Mouse (Mus musculus): ENCODE data around the gene Nfe2l1. TPM values are rescaled to one million over a fixed set of nuclear protein-coding genes. Genes with fewer than 3 reads are reported as not detected.
"Not testable (repeated sequence)": the region's sequence is repeated elsewhere in the genome, so short reads cannot be mapped to it uniquely, and the experiment has no call there.

Gene Nfe2l1
- polyA plus RNA-seq, 1 experiment from 2014 or later: 85.8 TPM

- no peaks in the 10 kb centered on the region for H3K27me3 ChIP-seq (replicated peaks)
- H3K36me3 ChIP-seq: peaks cover 47% of the 10 kb centered on the region
- no peak overlapping the region for H3K9ac ChIP-seq
- no peaks in the 10 kb centered on the region for H3K9me3 ChIP-seq (replicated peaks)
- no peak overlapping the region for H3K4me2 ChIP-seq
- no peak overlapping the region for H3K27ac ChIP-seq (ENCODE audit: poor library complexity, severe bottlenecking)
- H3K4me3 ChIP-seq: no peak overlapping the region
- peaks cover 9% of the 10 kb centered on the region; the same call in 1 of the 2 replicates for H3K4me1 ChIP-seq (replicated peaks)
- WGBS: 82% methylated on average over 1 of the region's 1 CpGs
- no peak for ATAC-seq (ENCODE audit: insufficient number of reproducible peaks, low FRiP score)
Observed at GRCm38 (mm10) chr11:96796586-96796985, 33.2 kb downstream of the Nfe2l1 start.

- H3K4me2 ChIP-seq: no peak overlapping the region
- H3K36me3 ChIP-seq: peaks cover 44% of the 10 kb centered on the region
- H3K9me3 ChIP-seq (replicated peaks): no peaks in the 10 kb centered on the region
- WGBS: 92% methylated on average over 2 of the region's 2 CpGs
- no peak overlapping the region for H3K4me3 ChIP-seq
- peaks cover 10% of the 10 kb centered on the region for H3K4me1 ChIP-seq (replicated peaks)
- no peaks in the 10 kb centered on the region for H3K27me3 ChIP-seq (replicated peaks)
- no peak overlapping the region for H3K9ac ChIP-seq
- no peak overlapping the region for H3K27ac ChIP-seq (ENCODE audit: poor library complexity, severe bottlenecking)
- no peak for ATAC-seq (ENCODE audit: insufficient number of reproducible peaks, low FRiP score)
Observed at GRCm38 (mm10) chr11:96796081-96796480, 33.7 kb downstream of the Nfe2l1 start.

GRCm38 (mm10) chr11:96795491-96795890 lies 34.3 kb downstream of the Nfe2l1 start:
- no peak for ATAC-seq (ENCODE audit: insufficient number of reproducible peaks, low FRiP score)
- H3K27ac ChIP-seq (ENCODE audit: poor library complexity, severe bottlenecking): no peak overlapping the region
- no peak overlapping the region for H3K4me2 ChIP-seq
- H3K4me3 ChIP-seq: no peak overlapping the region
- 96% methylated on average over 13 of the region's 13 CpGs for WGBS
- peaks cover 16% of the 10 kb centered on the region for H3K4me1 ChIP-seq (replicated peaks)
- H3K9me3 ChIP-seq (replicated peaks): no peaks in the 10 kb centered on the region
- H3K9ac ChIP-seq: no peak overlapping the region
- H3K27me3 ChIP-seq (replicated peaks): no peaks in the 10 kb centered on the region
- peaks cover 38% of the 10 kb centered on the region for H3K36me3 ChIP-seq

GRCm38 (mm10) chr11:96790681-96791080 lies 39.1 kb downstream of the Nfe2l1 start:
- Histone ChIP-seq H3K27ac (ENCODE audit: poor library complexity, severe bottlenecking) (no peak overlapping the region), H3K4me1 (replicated peaks) (peaks cover 22% of the 10 kb centered on the region), H3K4me2 (peak overlapping the region; percentile 89), H3K4me3 (no peak overlapping the region), H3K27me3 (replicated peaks) (no peaks in the 10 kb centered on the region), H3K36me3 (peaks cover 7% of the 10 kb centered on the region), H3K9ac (0 out of 2 replicates have a peak overlapping the region, but pooled peaks have one; percentile 47), H3K9me3 (replicated peaks) (no peaks in the 10 kb centered on the region)
- no peak for ATAC-seq (ENCODE audit: insufficient number of reproducible peaks, low FRiP score)
- WGBS: 13% methylated on average over 1 of the region's 1 CpGs

- H3K36me3 ChIP-seq: 0 out of 2 replicates have a peak, but pooled peaks cover 2% of the 10 kb centered on the region
- H3K9ac ChIP-seq: peak overlapping the region; percentile 92
- peak overlapping the region; percentile 92; the same call in 1 of the 2 replicates for H3K27ac ChIP-seq (ENCODE audit: poor library complexity, severe bottlenecking)
- H3K27me3 ChIP-seq (replicated peaks): no peaks in the 10 kb centered on the region
- no peak for ATAC-seq (ENCODE audit: insufficient number of reproducible peaks, low FRiP score)
- no peaks in the 10 kb centered on the region for H3K9me3 ChIP-seq (replicated peaks)
- peaks cover 22% of the 10 kb centered on the region for H3K4me1 ChIP-seq (replicated peaks)
- H3K4me2 ChIP-seq: peak overlapping the region; percentile 89
- H3K4me3 ChIP-seq: peak overlapping the region; percentile 85
- WGBS: 12% methylated on average over 5 of the region's 5 CpGs
Observed at GRCm38 (mm10) chr11:96789990-96790389, 39.8 kb downstream of the Nfe2l1 start.

GRCm38 (mm10) chr11:96788871-96789795 lies 40.6 kb downstream of the Nfe2l1 start, which contains the start of gene Cbx1:
Gene Cbx1, plus strand, starts transcription at chr11:96789127.
- peak; percentile 95 for ATAC-seq (ENCODE audit: insufficient number of reproducible peaks, low FRiP score)
- under 1% methylated on average over 93 of the region's 93 CpGs for WGBS
- peak within 1 kb of the TSS; percentile 92 for H3K27ac ChIP-seq (ENCODE audit: poor library complexity, severe bottlenecking)
- peak within 1 kb of the TSS; percentile 89 for H3K4me2 ChIP-seq
- H3K4me3 ChIP-seq: peak within 1 kb of the TSS; percentile 85
- peaks cover 22% of the 10 kb centered on the region for H3K4me1 ChIP-seq (replicated peaks)
- H3K9me3 ChIP-seq (replicated peaks): no peaks in the 10 kb centered on the region
- H3K9ac ChIP-seq: peak within 1 kb of the TSS; percentile 92
- H3K27me3 ChIP-seq (replicated peaks): no peaks in the 10 kb centered on the region
- H3K36me3 ChIP-seq: no peaks in the 10 kb centered on the region

- no peaks in the 10 kb centered on the region for H3K27me3 ChIP-seq (replicated peaks)
- H3K4me2 ChIP-seq: no peak overlapping the region
- ATAC-seq (ENCODE audit: insufficient number of reproducible peaks, low FRiP score): no peak
- H3K9ac ChIP-seq: no peak overlapping the region
- H3K9me3 ChIP-seq (replicated peaks): no peaks in the 10 kb centered on the region
- H3K4me1 ChIP-seq (replicated peaks): peaks cover 13% of the 10 kb centered on the region
- no peaks in the 10 kb centered on the region for H3K36me3 ChIP-seq
- H3K4me3 ChIP-seq: no peak overlapping the region
- WGBS: 40% methylated on average over 9 of the region's 9 CpGs
- H3K27ac ChIP-seq (ENCODE audit: poor library complexity, severe bottlenecking): no peak overlapping the region
Observed at GRCm38 (mm10) chr11:96786731-96787450, 42.9 kb downstream of the Nfe2l1 start.

- not testable (repeated sequence) for H3K27me3 ChIP-seq (replicated peaks); H3K9ac ChIP-seq; H3K4me3 ChIP-seq; H3K27ac ChIP-seq (ENCODE audit: poor library complexity, severe bottlenecking); H3K4me1 ChIP-seq (replicated peaks); H3K4me2 ChIP-seq; H3K9me3 ChIP-seq (replicated peaks); ATAC-seq (ENCODE audit: insufficient number of reproducible peaks, low FRiP score); H3K36me3 ChIP-seq
- WGBS: 18% methylated on average over 7 of the region's 7 CpGs
Observed at GRCm38 (mm10) chr11:96784847-96785246, 44.9 kb downstream of the Nfe2l1 start.

- ATAC-seq (ENCODE audit: insufficient number of reproducible peaks, low FRiP score): no peak
- H3K36me3 ChIP-seq: no peaks in the 10 kb centered on the region
- H3K27me3 ChIP-seq (replicated peaks): no peaks in the 10 kb centered on the region
- H3K27ac ChIP-seq (ENCODE audit: poor library complexity, severe bottlenecking): no peak overlapping the region
- H3K9ac ChIP-seq: no peak overlapping the region
- 63% methylated on average over 2 of the region's 2 CpGs for WGBS
- H3K4me1 ChIP-seq (replicated peaks): peaks cover 7% of the 10 kb centered on the region
- no peak overlapping the region for H3K4me3 ChIP-seq
- H3K4me2 ChIP-seq: no peak overlapping the region
- no peaks in the 10 kb centered on the region for H3K9me3 ChIP-seq (replicated peaks)
Observed at GRCm38 (mm10) chr11:96781425-96781824, 48.3 kb downstream of the Nfe2l1 start.

- no peak for ATAC-seq (ENCODE audit: insufficient number of reproducible peaks, low FRiP score)
Observed at GRCm38 (mm10) chr11:96780306-96780705, 49.5 kb downstream of the Nfe2l1 start.

GRCm38 (mm10) chr11:96778061-96778627 lies 51.6 kb downstream of the Nfe2l1 start:
- not testable (repeated sequence) for H3K27me3 ChIP-seq (replicated peaks); H3K36me3 ChIP-seq; H3K9me3 ChIP-seq (replicated peaks); ATAC-seq (ENCODE audit: insufficient number of reproducible peaks, low FRiP score)
- Histone ChIP-seq H3K4me2 (peak overlapping the region; percentile 95), H3K4me3 (peak overlapping the region; percentile 94), H3K27ac (ENCODE audit: poor library complexity, severe bottlenecking) (peak overlapping the region; percentile 56), H3K4me1 (replicated peaks) (peaks cover 10% of the 10 kb centered on the region), H3K9ac (0 out of 2 replicates have a peak overlapping the region, but pooled peaks have one; percentile 59)
- 68% methylated on average over 10 of the region's 10 CpGs for WGBS

More at GRCm38 (mm10) chr11:96780306-96780705, 49.5 kb downstream of the Nfe2l1 start:
- Histone ChIP-seq H3K4me2 (no peak overlapping the region), H3K4me1 (replicated peaks) (peaks cover 10% of the 10 kb centered on the region), H3K27ac (ENCODE audit: poor library complexity, severe bottlenecking) (no peak overlapping the region), H3K9me3 (replicated peaks) (no peaks in the 10 kb centered on the region), H3K27me3 (replicated peaks) (no peaks in the 10 kb centered on the region), H3K9ac (no peak overlapping the region), H3K4me3 (no peak overlapping the region), H3K36me3 (no peaks in the 10 kb centered on the region)
- 74% methylated on average over 5 of the region's 5 CpGs for WGBS

Data from heart, embryonic 12.5 days (tissue).